Mouse (Mus musculus) CH12.LX (cell line): ENCODE measurements around the gene Gm9573. TPM values are rescaled to one million over a fixed set of nuclear protein-coding genes. Genes with fewer than 3 reads are reported as not detected.

ENCODE experiments used
- DNase-seq: peaks from one replicate; pipeline ENCODE4 v3.0.0-alpha.2; 2013; ENCODE audit errors: extremely low read depth
- H3K27ac ChIP-seq: 2 replicates; pipeline ENCODE4 v1.5.1; 2012; ENCODE audit warnings: low read depth, mild to moderate bottlenecking, control low read depth, moderate library complexity; ENCODE audit not compliant: insufficient read depth
- H3K27me3 ChIP-seq: replicated peaks from 2 replicates; pipeline ENCODE3; 2012; ENCODE audit warnings: inconsistent platforms
- H3K36me3 ChIP-seq, 2 experiments: replicated peaks in 1 of 2; 2 replicates each; pipeline versions ENCODE3 to v1.6.1; 2012; ENCODE audit warnings: inconsistent platforms in 1 of 2, low read length in 1 of 2, mild to moderate bottlenecking in 1 of 2, mixed read lengths in 1 of 2, moderate library complexity in 1 of 2; ENCODE audit not compliant: control insufficient read depth in 1 of 2, insufficient read depth in 1 of 2
- H3K4me1 ChIP-seq, 2 experiments: 2 replicates each; pipeline ENCODE4 v1.6.1; 2012; ENCODE audit warnings: inconsistent platforms in 1 of 2, moderate library complexity in 1 of 2; ENCODE audit not compliant: insufficient read depth in 2 of 2, control insufficient read depth in 1 of 2
- H3K4me2 ChIP-seq: 2 replicates; pipeline ENCODE4 v1.6.1; 2012; ENCODE audit warnings: low read depth, mild to moderate bottlenecking, control low read depth; ENCODE audit not compliant: poor library complexity, insufficient read depth, severe bottlenecking
- H3K4me3 ChIP-seq, 3 experiments: fragments of 150-350 bp in 1 of 3; sonication (generic) in 1 of 3; replicated peaks in 1 of 3; 2 replicates each; pipeline versions ENCODE3 to v1.5.1; 2011 to 2012; ENCODE audit warnings: low read depth in 2 of 3, low read length in 2 of 3, mild to moderate bottlenecking in 2 of 3, moderate library complexity in 2 of 3, control low read depth in 1 of 3, improper control_type of control experiment in 1 of 3, inconsistent platforms in 1 of 3, mixed read lengths in 1 of 3; ENCODE audit not compliant: poor library complexity in 1 of 3
- H3K79me2 ChIP-seq: replicated peaks from 2 replicates; pipeline ENCODE4 v1.6.1; 2012; ENCODE audit warnings: mild to moderate bottlenecking, moderate library complexity; ENCODE audit not compliant: control insufficient read depth, poor library complexity, insufficient read depth, severe bottlenecking; ENCODE audit errors: extremely low read depth
- H3K9ac ChIP-seq: 2 replicates; pipeline ENCODE4 v1.6.1; 2012; ENCODE audit warnings: low read depth, mild to moderate bottlenecking, control low read depth, moderate library complexity; ENCODE audit not compliant: insufficient read depth
- H3K9me3 ChIP-seq: replicated peaks from 2 replicates; pipeline ENCODE3; 2012; ENCODE audit warnings: low read length, inconsistent platforms, mixed read lengths
- BHLHE40 ChIP-seq: IDR thresholded peaks from 2 replicates; pipeline ENCODE4 v1.6.1; 2011; ENCODE audit warnings: mild to moderate bottlenecking, low read depth, low read length, improper control_type of control experiment
- CHD1 ChIP-seq: IDR thresholded peaks from 2 replicates; pipeline ENCODE4 v1.6.1; 2012; ENCODE audit warnings: low read depth, low read length, improper control_type of control experiment, inconsistent platforms
- CTCF ChIP-seq, 2 experiments: IDR thresholded peaks in 1 of 2; conservative IDR thresholded peaks in 1 of 2; 2 replicates each; pipeline ENCODE4 v1.5.1; 2011 to 2012; ENCODE audit warnings: low read depth in 2 of 2, low read length in 2 of 2, improper control_type of control experiment in 1 of 2, inconsistent platforms in 1 of 2, mild to moderate bottlenecking in 1 of 2, moderate library complexity in 1 of 2
- E2F4 ChIP-seq: IDR thresholded peaks from 2 replicates; pipeline ENCODE4 v1.6.1; 2011; ENCODE audit warnings: low read depth, low read length, improper control_type of control experiment; ENCODE audit not compliant: insufficient replicate concordance
- ETS1 ChIP-seq: conservative IDR thresholded peaks from 2 replicates; pipeline ENCODE4 v1.6.1; 2012; ENCODE audit warnings: low read depth, mild to moderate bottlenecking, inconsistent platforms, low read length, improper control_type of control experiment, moderate library complexity
- POLR2A ChIP-seq: IDR thresholded peaks from 2 replicates; pipeline ENCODE4 v1.6.1; 2011; ENCODE audit warnings: low read depth, mild to moderate bottlenecking, improper control_type of control experiment, low read length
- POLR2AphosphoS2 ChIP-seq: IDR thresholded peaks from 2 replicates; pipeline ENCODE4 v1.6.1; 2011; ENCODE audit warnings: low read depth, low read length, improper control_type of control experiment
- RAD21 ChIP-seq: IDR thresholded peaks from 2 replicates; pipeline ENCODE4 v1.6.1; 2011; ENCODE audit warnings: low read depth, mild to moderate bottlenecking, low read length, improper control_type of control experiment, moderate library complexity
- SIN3A ChIP-seq: IDR thresholded peaks from 2 replicates; pipeline ENCODE4 v1.6.1; 2012; ENCODE audit warnings: low read length, improper control_type of control experiment, inconsistent platforms
- SMC3 ChIP-seq: IDR thresholded peaks from 2 replicates; pipeline ENCODE4 v1.6.1; 2011; ENCODE audit warnings: low read depth, low read length, improper control_type of control experiment
- TCF12 ChIP-seq: IDR thresholded peaks from 2 replicates; pipeline ENCODE4 v1.6.1; 2014; ENCODE audit warnings: low read depth, mild to moderate bottlenecking, inconsistent platforms, low read length, improper control_type of control experiment
- UBTF ChIP-seq: IDR thresholded peaks from 2 replicates; pipeline ENCODE4 v1.6.1; 2012; ENCODE audit warnings: low read depth, mild to moderate bottlenecking, inconsistent platforms, low read length, improper control_type of control experiment, moderate library complexity
- USF1 ChIP-seq: IDR thresholded peaks from 2 replicates; pipeline ENCODE4 v1.6.1; 2014; ENCODE audit warnings: low read depth, mild to moderate bottlenecking, inconsistent platforms, low read length, improper control_type of control experiment
- USF2 ChIP-seq: conservative IDR thresholded peaks from 2 replicates; pipeline ENCODE4 v1.6.1; 2011; ENCODE audit warnings: low read depth, low read length, improper control_type of control experiment
- ZC3H11A ChIP-seq: IDR thresholded peaks from 2 replicates; pipeline ENCODE4 v1.6.1; 2012; ENCODE audit warnings: low read depth, mild to moderate bottlenecking, inconsistent platforms, low read length, improper control_type of control experiment
- ZKSCAN1 ChIP-seq: IDR thresholded peaks from 2 replicates; pipeline ENCODE4 v1.6.1; 2012; ENCODE audit warnings: low read depth, inconsistent platforms, low read length, improper control_type of control experiment, borderline replicate concordance
- ZMIZ1 ChIP-seq: IDR thresholded peaks from 2 replicates; pipeline ENCODE4 v1.6.1; 2012; ENCODE audit warnings: low read depth, mild to moderate bottlenecking, inconsistent platforms, low read length, improper control_type of control experiment
- dilution Hi-C: fragments of 300-500 bp; cut with MboI; formaldehyde crosslinking; loops from 2 replicates; pipeline ENCODE4 v1.14.3; 2020; ENCODE audit warnings: low sequenced_read_pairs; ENCODE audit not compliant: extremely low pct_unique_long_range_greater_than_20kb, extremely low pct_ligation_motif_present
- in situ Hi-C: fragments of 300-500 bp; cut with MboI; formaldehyde crosslinking; loops from 3 replicates; pipeline ENCODE4 v1.14.3; 2019; ENCODE audit warnings: low sequenced_read_pairs, low pct_ligation_motif_present, low pct_unique_long_range_greater_than_20kb, mixed read lengths
- polyA plus RNA-seq: library from polyadenylated mRNA; unstranded; fragments of >175 nt; gene quantifications from 2 replicates; pipeline ENCODE4 v1.2.1, GENCODE M21; 2012; ENCODE audit warnings: low read depth; ENCODE audit not compliant: insufficient read length
- total RNA-seq, 2 experiments: library from RNA; depleted of rRNA; stranded (reverse); fragments of 300-350 nt in 1 of 2; fragments of >200 nt in 1 of 2; gene quantifications; 2 replicates each; pipeline ENCODE4 v1.2.3; 2012 to 2014

The Gm9573 gene
- total and polyA plus RNA-seq, 3 experiments, result not detected

DNA sequence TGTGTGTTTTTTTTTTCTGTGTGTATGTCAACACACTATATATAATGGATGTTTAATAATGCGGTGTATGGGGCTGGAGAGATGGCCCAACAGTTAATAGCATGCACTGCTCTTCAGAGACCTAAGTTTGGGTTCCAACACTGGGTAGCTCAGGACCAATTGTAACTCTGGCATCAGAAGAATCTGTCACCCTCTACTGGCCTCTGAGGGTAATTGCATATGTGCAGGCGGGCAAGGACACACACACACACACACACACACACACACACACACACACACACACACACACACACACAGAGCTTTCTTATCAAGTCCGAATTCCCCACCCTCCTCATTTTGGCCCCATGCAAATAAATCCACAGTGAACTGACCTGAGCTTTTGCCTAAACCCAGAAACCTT, 8.8 kb upstream of the Gm9573 start:
- H3K9me3 ChIP-seq, result no peaks in the 10 kb centered on the region
- H3K4me3 ChIP-seq, result no peak overlapping the region
- in situ Hi-C loops, result no loop called here
- peak in 1 of 2 experiments; percentile 39; a peak in 1 of 4 replicates for TF ChIP-seq CTCF (conservative IDR thresholded peaks at IDR 0.05 in 1 of 2, IDR thresholded peaks at IDR 0.05 in 1 of 2; ENCODE audit: low read depth in 2 of 2, low read length in 2 of 2)
- 0 out of 2 replicates have a peak, but pooled peaks have one; percentile 3 for TF ChIP-seq SMC3
- no peak; the same call in 1 of the 2 replicates for TF ChIP-seq RAD21
- no peak overlapping the region for H3K27ac ChIP-seq
- H3K79me2 ChIP-seq, result no peaks in the 10 kb centered on the region
- peaks cover 7 to 10% of the 10 kb centered on the region in 2 experiments for H3K4me1 ChIP-seq
- dilution Hi-C loops, result no loop called here
- peaks cover 34% of the 10 kb centered on the region for H3K27me3 ChIP-seq
- peak; percentile 40 for DNase-seq
- H3K36me3 ChIP-seq, result no peaks in the 10 kb centered on the region
- H3K4me2 ChIP-seq, result no peak overlapping the region
- H3K9ac ChIP-seq, result no peak overlapping the region

DNA sequence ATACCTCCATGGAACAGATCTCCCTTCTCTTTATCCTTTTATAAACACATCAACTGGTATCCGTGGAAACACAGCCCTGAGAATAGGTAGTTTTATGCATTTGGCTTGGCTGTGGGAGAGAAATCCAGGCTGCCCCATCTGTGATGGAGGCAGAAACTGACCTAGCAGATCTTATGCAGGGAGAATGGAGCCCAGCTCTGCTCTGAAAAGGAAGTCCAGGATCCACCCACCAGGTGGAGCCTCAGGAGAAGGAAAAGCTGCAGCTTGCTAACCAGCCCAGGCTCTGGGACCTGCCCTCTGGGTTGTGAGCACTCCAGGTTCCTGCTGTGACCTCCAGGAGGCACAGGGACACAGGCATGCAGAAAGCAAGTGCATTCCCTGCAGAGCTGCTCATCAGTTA, 7.6 kb upstream of the Gm9573 start:
- H3K27ac ChIP-seq, result no peak overlapping the region
- H3K79me2 ChIP-seq, result no peaks in the 10 kb centered on the region
- peaks cover 7 to 10% of the 10 kb centered on the region in 2 experiments for H3K4me1 ChIP-seq
- H3K36me3 ChIP-seq, result no peaks in the 10 kb centered on the region
- no peak for TF ChIP-seq USF2
- TF ChIP-seq SIN3A, result no peak
- no peak for TF ChIP-seq ZKSCAN1
- no peak for TF ChIP-seq UBTF
- no peak for TF ChIP-seq ETS1
- 0 out of 4 replicates have a peak, but pooled peaks of 1 of the 2 experiments have one; percentile 6 for TF ChIP-seq CTCF (conservative IDR thresholded peaks at IDR 0.05 in 1 of 2, IDR thresholded peaks at IDR 0.05 in 1 of 2; ENCODE audit: low read depth in 2 of 2, low read length in 2 of 2)
- no peak for TF ChIP-seq ZC3H11A
- H3K27me3 ChIP-seq, result peaks cover 35% of the 10 kb centered on the region
- dilution Hi-C loops, result no loop called here
- no peak overlapping the region for H3K9ac ChIP-seq
- DNase-seq, result no peak
- H3K9me3 ChIP-seq, result no peaks in the 10 kb centered on the region
- no peak overlapping the region for H3K4me2 ChIP-seq
- no peak overlapping the region for H3K4me3 ChIP-seq
- in situ Hi-C loops, result no loop called here

DNA sequence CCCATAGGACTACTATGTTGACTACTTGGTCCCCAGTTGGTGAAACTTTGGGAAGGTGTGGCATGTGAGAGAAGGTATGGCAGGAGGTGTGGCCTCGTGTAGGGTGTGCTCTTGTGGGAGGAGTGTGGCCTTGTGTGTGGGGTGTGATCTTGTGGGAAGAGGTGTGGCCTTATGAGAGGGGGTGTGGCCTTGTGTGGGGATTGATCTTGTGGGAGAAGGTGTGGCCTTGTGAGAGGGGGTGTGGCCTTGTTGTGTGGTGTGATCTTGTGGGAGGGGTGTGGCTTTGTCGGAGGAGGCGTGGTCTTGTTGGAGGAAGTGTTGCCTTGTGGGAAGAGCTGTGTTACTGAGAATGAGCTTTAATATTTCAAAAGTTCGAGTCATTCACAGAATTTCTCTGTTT, 9.3 kb downstream of the Gm9573 start:
- in situ Hi-C loops, result no loop called here
- Histone ChIP-seq H3K4me2 (no peak overlapping the region), H3K9me3 (peaks cover 4% of the 10 kb centered on the region), H3K9ac (no peak overlapping the region), H3K36me3 (no peaks in the 10 kb centered on the region), H3K4me1 (0 out of 4 replicates have a peak, but pooled peaks cover 0 to 3% of the 10 kb centered on the region in 2 experiments), H3K4me3 (no peak overlapping the region), H3K79me2 (no peaks in the 10 kb centered on the region), H3K27me3 (peaks cover 18% of the 10 kb centered on the region), H3K27ac (no peak overlapping the region)
- DNase-seq, result peak; percentile 61
- TF ChIP-seq TCF12, result no peak
- no peak for TF ChIP-seq CHD1
- no peak for TF ChIP-seq POLR2AphosphoS2
- TF ChIP-seq SIN3A, result no peak
- no peak for TF ChIP-seq ZMIZ1
- TF ChIP-seq USF1, result no peak
- TF ChIP-seq E2F4, result no peak
- no peak for TF ChIP-seq POLR2A
- no peak for TF ChIP-seq USF2
- TF ChIP-seq BHLHE40, result no peak
- dilution Hi-C loops, result no loop called here
